Mouse (Mus musculus): ENCODE data around the gene Ccdc92b.

Ccdc92b gene

GRCm38 (mm10) chr11:74655941-74656340 is 36.5 kb downstream of the Ccdc92b start:
- no peak for DNase-seq

- DNase-seq: peak in 1 of 2 experiments; percentile 4
Observed at GRCm38 (mm10) chr11:74660336-74660735, 40.9 kb downstream of the Ccdc92b start.

- peak in 1 of 2 experiments; percentile 3 for DNase-seq
Observed at GRCm38 (mm10) chr11:74661641-74662040, 42.2 kb downstream of the Ccdc92b start.

- no peak for DNase-seq
Observed at GRCm38 (mm10) chr11:74662221-74662620, 42.8 kb downstream of the Ccdc92b start.

- no peak for DNase-seq
Observed at GRCm38 (mm10) chr11:74664279-74664678, 44.9 kb downstream of the Ccdc92b start.

GRCm38 (mm10) chr11:74664906-74665305 is 45.5 kb downstream of the Ccdc92b start:
- DNase-seq: no peak

- DNase-seq: no peak
Observed at GRCm38 (mm10) chr11:74665631-74666283, 46.4 kb downstream of the Ccdc92b start.

GRCm38 (mm10) chr11:74666284-74666652 is 46.9 kb downstream of the Ccdc92b start:
- DNase-seq: no peak

- no peak for DNase-seq
Observed at GRCm38 (mm10) chr11:74666776-74667581, 47.6 kb downstream of the Ccdc92b start.

GRCm38 (mm10) chr11:74667582-74668010 is 48.2 kb downstream of the Ccdc92b start:
- DNase-seq: peak in 1 of 2 experiments; percentile 13

GRCm38 (mm10) chr11:74668466-74668865 is 49.1 kb downstream of the Ccdc92b start:
- no peak for DNase-seq

GRCm38 (mm10) chr11:74668971-74669370 is 49.6 kb downstream of the Ccdc92b start:
- DNase-seq: peak in 1 of 2 experiments; percentile 4

GRCm38 (mm10) chr11:74670151-74670550 is 50.7 kb downstream of the Ccdc92b start:
- no peak for DNase-seq

- no peak for DNase-seq
Observed at GRCm38 (mm10) chr11:74671013-74671412, 51.6 kb downstream of the Ccdc92b start.

- DNase-seq: no peak
Observed at GRCm38 (mm10) chr11:74671839-74672238, 52.4 kb downstream of the Ccdc92b start.

GRCm38 (mm10) chr11:74672901-74673513 is 53.6 kb downstream of the Ccdc92b start:
- no peak for DNase-seq

- DNase-seq: no peak
Observed at GRCm38 (mm10) chr11:74673561-74673960, 54.2 kb downstream of the Ccdc92b start.

- DNase-seq: no peak
Observed at GRCm38 (mm10) chr11:74674713-74675112, 55.3 kb downstream of the Ccdc92b start.

GRCm38 (mm10) chr11:74675156-74675555 is 55.8 kb downstream of the Ccdc92b start:
- DNase-seq: no peak

Data from cerebellum, postnatal 14 days (tissue).